Mouse (Mus musculus) heart, postnatal 25 days (tissue): Measurements from ENCODE around the gene Itpripl1. TPM values are rescaled to one million over a fixed set of nuclear protein-coding genes. Genes with fewer than 3 reads are reported as not detected.
A peak's percentile ranks its signal among the peaks of the same experiment; 100 is the strongest.
"Not testable (repeated sequence)": the region's sequence is repeated elsewhere in the genome, so short reads cannot be mapped to it uniquely, and the experiment has no call there.

Experiments
- DNase-seq: peaks from one replicate; pipeline ENCODE4 v3.0.0; 2022; ENCODE audit warnings: low spot score
- intact Hi-C: fragments of 180-260 bp; cut with DNase I; formaldehyde crosslinking; loops from one replicate; pipeline ENCODE4 v1.15.1; 2025
- total RNA-seq, 2 experiments: library from RNA; stranded (reverse); gene quantifications; 2 replicates each; pipeline ENCODE4 v1.2.3; 2021

Itpripl1 gene
- total RNA-seq = 10 to 100 TPM; 10.1 to 14.1 TPM

DNA sequence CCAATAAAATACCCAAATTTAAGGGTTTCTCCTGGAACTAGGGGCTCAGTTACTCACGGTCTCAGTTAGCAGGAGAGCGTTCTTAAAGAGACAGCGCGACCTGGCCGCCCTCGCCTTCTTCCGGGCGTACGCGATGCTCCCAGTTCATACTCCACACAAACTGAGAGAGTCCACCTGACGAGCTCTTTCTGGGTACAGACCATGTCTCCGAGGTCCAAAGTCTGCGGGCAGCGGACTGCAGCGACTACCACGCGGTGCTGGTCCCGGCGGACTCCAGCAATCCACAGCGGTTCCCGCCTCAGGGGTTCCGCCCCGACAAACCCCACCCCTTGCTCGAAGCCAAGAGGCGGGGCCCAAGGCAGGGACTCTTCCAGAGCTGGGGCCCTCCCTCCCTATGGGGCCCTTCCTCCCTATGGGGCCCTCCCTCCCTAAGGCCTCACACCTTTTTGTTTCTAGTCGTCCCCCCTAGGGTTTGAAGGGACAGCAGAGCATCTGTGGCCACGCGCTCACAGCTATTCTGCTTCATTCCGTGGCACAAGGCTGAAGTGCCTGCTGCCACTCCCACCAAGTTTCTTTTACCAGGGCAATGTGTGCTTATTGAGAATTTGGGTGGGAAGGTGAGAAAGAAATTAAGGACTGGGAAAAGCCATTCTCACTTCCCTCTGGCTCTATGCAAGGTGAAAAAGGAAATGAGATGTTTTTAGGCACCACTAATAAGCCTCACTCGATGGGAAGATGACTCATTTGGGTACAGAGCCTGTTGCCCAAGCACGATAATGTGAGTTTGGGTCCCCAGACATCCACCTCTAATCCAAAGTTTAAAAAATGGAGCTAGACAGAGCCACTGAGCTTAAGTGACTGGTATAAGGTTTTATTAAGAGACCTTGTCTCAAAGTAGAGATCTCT is at the start of gene Itpripl1:
Gene Itpripl1 (minus strand): TSS at position 285 of the 906 bp plus-strand sequence.
- intact Hi-C loops = loop anchor here (5.0 kb wide), 1 partner anchor 71 kb away; the partner anchor contains the start of gene Blvra
- peak; percentile 81 for DNase-seq

DNA sequence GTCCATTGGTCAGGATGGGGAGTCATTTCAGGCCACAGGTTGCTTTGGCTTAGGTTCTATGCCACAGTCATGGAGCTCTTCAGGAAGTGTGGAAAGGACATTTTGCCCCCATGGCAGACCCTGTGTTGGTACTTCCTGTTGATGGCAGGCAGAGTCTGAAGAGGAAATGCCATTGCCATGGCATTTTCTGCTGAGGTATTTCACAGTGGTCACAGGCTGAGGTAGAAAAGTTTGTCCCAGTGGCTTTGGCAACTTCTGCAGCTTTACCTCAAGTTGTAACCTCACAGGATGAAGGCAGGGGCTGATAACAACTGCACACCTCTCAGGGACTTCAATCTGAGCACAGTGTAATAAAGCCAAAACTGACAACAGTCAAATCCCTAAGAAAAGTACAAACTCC is 46.3 kb upstream of the Itpripl1 start:
- intact Hi-C loops = no loop called here
- no peak for DNase-seq

- intact Hi-C loops = no loop called here
- peak; percentile 79 for DNase-seq
These were observed 39.5 kb upstream of the Itpripl1 start for GRCm38 (mm10) chr2:127182598-127183381.

GRCm38 (mm10) chr2:127166261-127166660 is 23.0 kb upstream of the Itpripl1 start:
- intact Hi-C loops = loop anchor here (1.0 to 2.0 kb wide), 2 partner anchors 39 to 175 kb away; no protein-coding TSS in a partner anchor
- not testable (repeated sequence) for DNase-seq

DNA sequence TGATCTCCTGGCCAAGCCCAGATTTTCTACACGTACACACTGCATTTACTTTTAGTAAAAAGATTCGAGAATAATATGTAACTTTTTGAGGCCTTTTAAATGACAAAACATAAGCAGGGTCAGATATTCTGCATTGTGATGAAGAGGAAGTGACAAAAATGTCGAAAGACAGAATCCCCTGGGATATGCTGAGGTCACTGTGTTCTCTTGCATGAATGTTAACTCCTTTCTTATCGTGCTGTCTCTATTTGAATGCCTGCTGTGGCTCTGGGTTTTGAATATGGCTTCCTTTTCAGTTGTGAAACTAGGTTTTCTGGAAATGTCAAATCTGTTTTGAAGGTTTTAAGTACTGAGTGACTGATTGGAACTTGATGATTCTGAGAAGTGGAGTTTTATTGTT is 22.4 kb upstream of the Itpripl1 start:
- DNase-seq = no peak
- intact Hi-C loops = loop anchor here (1.0 to 2.0 kb wide), 2 partner anchors 40 to 175 kb away; no protein-coding TSS in a partner anchor

DNA sequence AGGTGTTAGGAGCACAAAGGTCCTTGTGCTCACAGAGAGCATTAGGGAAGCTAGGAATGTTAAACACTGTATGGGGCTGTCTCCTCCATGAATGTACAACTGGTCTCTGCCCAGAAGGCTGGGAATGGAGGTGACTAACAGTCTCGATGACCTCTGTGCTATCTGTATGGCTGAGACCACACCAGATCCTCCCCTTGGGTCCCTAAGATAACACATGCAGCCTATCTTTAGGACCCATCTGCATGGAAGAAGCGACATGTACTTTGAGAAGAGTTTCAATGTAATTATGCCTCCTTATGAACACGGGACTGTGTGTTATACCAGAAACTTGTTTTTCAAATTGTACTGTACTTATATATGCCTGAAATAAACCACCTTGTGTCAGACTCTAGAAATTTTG is 2.5 kb upstream of the Itpripl1 start:
- DNase-seq = no peak
- intact Hi-C loops = no loop called here

- intact Hi-C loops = loop anchor here (5.0 kb wide), 1 partner anchor 70 kb away; the partner anchor contains the start of gene Blvra
These were observed 575 bp downstream of the Itpripl1 start for GRCm38 (mm10) chr2:127142577-127143157.

GRCm38 (mm10) chr2:127142031-127142430 is 1.2 kb downstream of the Itpripl1 start:
- intact Hi-C loops = loop anchor here (5.0 kb wide), 1 partner anchor 70 kb away; the partner anchor contains the start of gene Blvra
- no peak for DNase-seq

More at GRCm38 (mm10) chr2:127142577-127143157, 575 bp downstream of the Itpripl1 start:
- DNase-seq = no peak

- DNase-seq = no peak
- intact Hi-C loops = loop anchor here (5.0 kb wide), 1 partner anchor 68 kb away; the partner anchor contains the start of gene Blvra
These were observed 3.2 kb downstream of the Itpripl1 start for GRCm38 (mm10) chr2:127140011-127140410.

DNA sequence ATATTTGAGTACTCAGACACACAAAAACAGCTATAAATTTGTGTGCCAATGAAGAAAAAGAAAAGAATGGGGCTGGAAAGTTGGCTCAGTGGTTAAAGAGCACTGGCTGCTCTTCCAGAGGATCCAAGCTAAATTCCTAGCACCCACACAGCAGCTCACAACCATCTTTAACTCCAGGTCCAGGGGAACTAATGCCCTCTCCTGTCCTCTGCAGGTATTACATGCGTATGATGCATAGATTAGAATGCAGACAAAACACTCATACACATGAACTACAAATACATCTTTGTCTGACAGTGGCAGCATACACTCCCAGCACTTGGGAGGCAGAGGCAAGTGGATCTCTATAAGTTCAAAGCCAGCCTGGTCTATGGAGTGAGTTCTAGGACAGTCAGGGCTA is 3.6 kb downstream of the Itpripl1 start:
- no peak for DNase-seq
- intact Hi-C loops = loop anchor here (5.0 kb wide), 1 partner anchor 67 kb away; the partner anchor contains the start of gene Blvra

GRCm38 (mm10) chr2:127139094-127139493 is 4.1 kb downstream of the Itpripl1 start:
- intact Hi-C loops = no loop called here
- peak; percentile 46 for DNase-seq

- intact Hi-C loops = no loop called here
- no peak for DNase-seq
These were observed 4.8 kb downstream of the Itpripl1 start for GRCm38 (mm10) chr2:127138449-127138848.

DNA sequence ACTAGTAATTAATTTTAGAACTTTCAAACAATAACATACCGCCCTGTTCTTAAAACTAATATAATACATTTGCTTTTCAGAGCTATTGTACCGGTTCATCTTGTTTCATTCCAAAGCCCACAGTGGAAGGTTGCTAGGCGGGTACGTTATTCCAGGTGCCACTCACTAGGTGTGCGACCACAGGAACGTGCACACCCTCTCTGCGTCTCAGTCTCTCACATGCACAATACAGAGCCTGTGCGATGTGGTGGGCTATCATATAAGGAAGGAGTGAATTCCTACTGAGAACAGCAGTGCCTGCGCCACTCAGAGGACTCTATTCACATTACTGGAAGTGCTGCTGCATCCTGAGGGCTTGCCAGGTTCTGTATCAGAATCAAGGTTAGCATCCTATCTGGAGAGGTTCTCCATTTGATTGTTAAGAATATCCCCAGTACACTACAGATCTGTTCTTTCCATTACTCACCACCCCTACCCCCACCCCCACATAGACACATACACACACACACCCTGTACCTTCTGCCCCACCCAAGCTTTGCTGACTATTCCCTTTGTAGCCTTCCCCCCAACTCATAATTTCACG is 5.3 kb downstream of the Itpripl1 start:
- DNase-seq = no peak
- intact Hi-C loops = no loop called here

- intact Hi-C loops = no loop called here
- DNase-seq = peak; percentile 15
These were observed 6.3 kb downstream of the Itpripl1 start for GRCm38 (mm10) chr2:127136979-127137378.

DNA sequence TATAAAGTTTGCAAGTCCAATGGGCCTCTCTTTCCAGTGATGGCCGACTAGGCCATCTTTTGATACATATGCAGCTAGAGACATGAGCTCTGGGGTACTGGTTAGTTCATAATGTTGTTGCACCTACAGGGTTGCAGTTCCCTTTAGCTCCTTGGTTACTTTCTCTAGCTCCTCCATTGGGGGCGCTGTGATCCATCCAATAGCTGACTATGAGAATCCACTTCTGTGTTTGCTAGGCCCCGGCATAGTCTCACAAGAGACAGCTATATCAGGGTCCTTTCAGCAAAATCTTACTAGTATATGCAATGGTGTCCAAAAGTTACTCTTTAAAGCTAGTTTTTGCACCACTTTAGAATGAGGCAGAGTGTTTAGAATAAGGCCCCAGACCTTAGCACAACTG is 8.0 kb downstream of the Itpripl1 start:
- DNase-seq, intact Hi-C loops: not testable (repeated sequence)

DNA sequence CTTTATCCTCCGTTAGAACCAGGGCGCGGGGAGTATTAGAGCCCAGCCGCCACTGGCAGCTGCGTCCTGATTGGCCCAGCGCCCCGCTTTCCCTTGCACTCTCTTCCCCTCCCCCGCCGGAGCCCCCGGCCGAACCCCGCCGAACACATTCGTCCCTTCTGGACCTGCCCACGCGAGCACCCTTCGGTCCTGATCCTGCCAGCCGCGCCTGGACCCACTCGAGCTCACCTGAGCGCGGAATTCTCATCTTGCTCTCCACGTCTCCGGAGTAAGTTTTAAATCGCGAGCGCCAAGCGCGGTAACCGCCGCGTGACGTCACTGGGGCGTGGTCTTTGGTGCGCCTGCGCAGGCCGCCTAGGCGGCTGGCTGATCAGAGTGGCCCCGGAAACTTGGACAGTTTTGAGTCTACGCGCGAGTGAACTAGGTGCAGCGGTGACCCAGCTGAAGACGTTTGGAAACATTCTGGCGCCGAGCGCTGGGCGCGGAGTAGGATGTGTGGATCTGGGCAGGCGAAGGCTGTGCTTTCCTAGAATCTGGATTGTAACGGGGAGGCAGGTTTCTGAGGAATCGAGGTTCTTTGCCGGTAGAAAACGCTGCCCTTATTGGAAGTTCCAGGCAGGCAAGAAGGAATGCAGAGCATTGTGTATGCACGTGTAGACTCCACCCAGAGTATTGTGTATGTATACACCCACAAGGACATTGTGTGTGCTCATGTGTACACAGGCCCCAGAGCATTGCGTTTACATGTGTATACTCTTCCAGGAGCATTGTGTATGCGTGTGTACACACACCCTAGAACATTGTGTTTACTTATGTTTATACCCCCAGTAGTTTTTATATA is 9.4 kb downstream of the Itpripl1 start, which contains the start of gene Ncaph:
Gene Ncaph (minus strand): TSS at position 334 of the 841 bp plus-strand sequence.
- intact Hi-C loops = no loop called here
- peak; percentile 86 for DNase-seq

DNA sequence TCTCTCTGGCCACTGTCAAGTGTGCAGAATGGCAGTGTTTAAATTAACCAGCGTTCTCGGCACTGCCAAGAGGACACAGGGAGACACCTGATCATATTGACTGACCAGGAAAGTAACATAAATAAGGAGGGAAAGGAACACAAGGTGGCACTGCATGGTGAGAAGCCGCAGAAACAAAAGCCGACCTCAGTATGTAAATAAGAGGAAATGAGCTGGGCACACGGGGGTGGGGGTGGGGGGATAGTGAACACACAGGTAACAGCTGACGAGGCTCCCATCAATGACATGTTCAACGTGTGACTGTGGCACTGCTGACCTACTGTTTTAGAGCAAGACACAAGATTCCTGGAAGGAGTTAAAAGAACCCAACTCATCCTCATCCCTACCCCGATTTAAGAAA is 11.9 kb downstream of the Itpripl1 start:
- no peak for DNase-seq
- intact Hi-C loops = no loop called here

DNA sequence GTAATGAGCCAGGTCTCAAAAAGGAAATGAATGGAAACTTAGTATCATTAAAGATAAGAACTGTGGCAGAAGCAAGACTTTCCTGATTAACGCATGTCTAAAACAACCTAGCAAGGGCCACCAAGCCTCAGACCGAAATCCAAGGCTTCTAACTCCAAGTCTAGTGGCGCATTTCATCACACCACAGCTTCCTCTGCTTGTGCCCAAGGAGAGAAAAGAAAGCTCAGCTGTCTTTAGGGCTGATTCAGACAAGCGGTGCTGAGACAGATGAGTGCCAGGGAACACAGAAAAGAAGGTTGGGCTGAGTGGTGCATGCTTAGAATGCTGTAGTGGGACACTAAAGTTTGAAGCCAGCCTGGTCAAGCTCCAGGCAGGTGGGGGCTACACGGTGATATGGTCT is 14.3 kb downstream of the Itpripl1 start:
- intact Hi-C loops = no loop called here
- DNase-seq = no peak
